In genomic region chr16:38341396-38342324, GRCm38 (mm10) we compare ENCODE assay signal across 8 mouse cellular contexts. TPM values are rescaled to one million over a fixed set of nuclear protein-coding genes. Genes with fewer than 3 reads are reported as not detected.
DNase-seq lines count a peak whose midpoint lies in the region; ATAC-seq and TF ChIP-seq lines count a peak whose summit lies in the region.

Gene Maats1, minus strand, starts transcription at chr16:38342143.

- H3K4me2 ChIP-seq in neural tube, embryonic 14.5 days (ENCODE audit: low read depth, low read length), result peak within 1 kb of the TSS; percentile 76

- H3K4me1 ChIP-seq in lung, adult 2 months (ENCODE audit: control insufficient read depth, insufficient read depth, low read length), result 0 out of 2 replicates have a peak, but pooled peaks cover 2% of the 10 kb centered on the region
- peaks cover 4% of the 10 kb centered on the region; the same call in 1 of the 2 replicates for H3K4me1 ChIP-seq in neural tube, embryonic 14.5 days (ENCODE audit: control insufficient read depth, insufficient read depth, low read length)

- no peaks in the 10 kb centered on the region for H3K9me3 ChIP-seq in neural tube, embryonic 14.5 days (ENCODE audit: control insufficient read depth, low read length)

- H3K4me3 ChIP-seq in lung, adult 2 months (replicated peaks; ENCODE audit: extremely low read depth, low read depth, low read length), result peak within 1 kb of the TSS; percentile 51
- peak within 1 kb of the TSS; percentile 33 for H3K4me3 ChIP-seq in neural tube, embryonic 14.5 days (ENCODE audit: low read depth, low read length)

- no peak within 1 kb of the TSS for H3K27ac ChIP-seq in neural tube, embryonic 14.5 days (ENCODE audit: low read depth, low read length)

- no peak for TF ChIP-seq CTCF in lung, adult 2 months (IDR thresholded peaks at IDR 0.05; ENCODE audit: insufficient read depth, low read length)

- DNase-seq in Muller cell, postnatal 12 days (ENCODE audit: inconsistent ontology term), result peak; percentile 89
- DNase-seq in cerebellum, adult 9-11 months, result peak; percentile 60
- DNase-seq in heart, postnatal 4 days, result peak; percentile 89
- peak; percentile 58 to 70 for DNase-seq in layer of hippocampus, adult 8-10 months (ENCODE audit: low spot score in 2 of 2)
- DNase-seq in lung, adult 2 months, result peak; percentile 65
- peak; percentile 21 to 26 for DNase-seq in thymus, adult 18-20 months

- H3K36me3 ChIP-seq in neural tube, embryonic 14.5 days (ENCODE audit: control insufficient read depth, insufficient read depth, low read length), result no peaks in the 10 kb centered on the region

- ATAC-seq in frontal cortex, adult (ENCODE audit: low TSS enrichment), result peak; percentile 96
- ATAC-seq in neural tube, embryonic 14.5 days (ENCODE audit: low read depth), result peak; percentile 94

- WGBS in lung, adult 2 months, result 17% methylated on average over 30 of the region's 30 CpGs
- 10% methylated on average over 30 of the region's 30 CpGs for WGBS in neural tube, embryonic 14.5 days

- TF ChIP-seq POLR2A in lung, adult 2 months (IDR thresholded peaks at IDR 0.05; ENCODE audit: borderline replicate concordance, extremely low read depth, low read depth, low read length), result no peak

- H3K27me3 ChIP-seq in neural tube, embryonic 14.5 days (ENCODE audit: control insufficient read depth, insufficient read depth, low read length), result no peaks in the 10 kb centered on the region

- H3K9ac ChIP-seq in neural tube, embryonic 14.5 days (replicated peaks; ENCODE audit: low read depth, low read length), result peak within 1 kb of the TSS; percentile 39

RNA-seq across cellular contexts. Expression of gene Maats1, which starts in this region (rescaled TPM):
- under 1 TPM in 1 of 2 experiments, not detected in 1; 0.09 TPM for total RNA-seq in heart, postnatal 4 days (2021)
- 1 to 10 TPM; 1.3 to 2.0 (median 1.6) TPM for total RNA-seq in layer of hippocampus, adult 8-10 months (2022)
- polyA plus RNA-seq in lung, adult 2 months (2012; rRNA removed), result 1.7 and 2.5 TPM in 2 replicates
- polyA plus RNA-seq in neural tube, embryonic 14.5 days (2014; fragmentation: Nextera tagmentation; extraction: Ambion mirVana), result 0.62 and 0.66 TPM in 2 replicates

Comparison
In these comparisons a context has a peak if more than half of its experiments do, and no peak if none do; other contexts are left out.
1. Peak in DNase-seq in heart, postnatal 4 days; RNA of the gene not detected or under 1 TPM.
2. Peak in ATAC-seq, H3K4me3 ChIP-seq, H3K9ac ChIP-seq and H3K4me2 ChIP-seq in neural tube, embryonic 14.5 days; RNA of the gene not detected or under 1 TPM.
3. DNase-seq: peak in every context shown above with its lines; median percentile 89 in Muller cell, postnatal 12 days; 89 in heart, postnatal 4 days; 65 in lung, adult 2 months; 64 in layer of hippocampus, adult 8-10 months; 60 in cerebellum, adult 9-11 months; 24 in thymus, adult 18-20 months.